Mouse (Mus musculus) testis, adult 2 months (tissue): Measurements from ENCODE around the gene Olfr317.

Experiments
- CTCF ChIP-seq: fragments of 200-500 bp; IDR thresholded peaks from 2 replicates; pipeline ENCODE4 v1.5.1; 2012; ENCODE audit warnings: low read depth, mild to moderate bottlenecking, inconsistent platforms, low read length, moderate library complexity; ENCODE audit not compliant: control insufficient read depth, insufficient read depth, insufficient replicate concordance
- POLR2A ChIP-seq: fragments of 200-500 bp; IDR thresholded peaks from 2 replicates; pipeline ENCODE4 v1.6.1; 2012; ENCODE audit warnings: low read depth, mild to moderate bottlenecking, inconsistent platforms, low read length, moderate library complexity; ENCODE audit not compliant: control insufficient read depth

GRCm38 (mm10) chr11:58772888-58773287 lies 33.9 kb upstream of the Olfr317 start, which contains the start of gene Olfr315:
- TF ChIP-seq CTCF = no peak
- no peak for TF ChIP-seq POLR2A
